Mouse (Mus musculus) frontal cortex, adult (tissue): ENCODE results near the gene Nck2.

Source experiments
- ATAC-seq: cut with Nextera tagmentation; 2 replicates; pipeline ENCODE4 v1.9.2; 2017; ENCODE audit warnings: mild to moderate bottlenecking, moderate library complexity, mixed read lengths; ENCODE audit not compliant: low TSS enrichment

Gene Nck2

GRCm38 (mm10) chr1:43534060-43534760, 89.8 kb downstream of the Nck2 start:
- ATAC-seq = no peak

- peak; percentile 58 for ATAC-seq
Measured at GRCm38 (mm10) chr1:43535519-43536000, 91.2 kb downstream of the Nck2 start.

- ATAC-seq = no peak
Measured at GRCm38 (mm10) chr1:43536266-43536665, 91.9 kb downstream of the Nck2 start.

- no peak for ATAC-seq
Measured at GRCm38 (mm10) chr1:43537021-43537420, 92.6 kb downstream of the Nck2 start.

GRCm38 (mm10) chr1:43537496-43537895, 93.1 kb downstream of the Nck2 start:
- no peak for ATAC-seq

GRCm38 (mm10) chr1:43538716-43539115, 94.3 kb downstream of the Nck2 start:
- no peak for ATAC-seq

GRCm38 (mm10) chr1:43539689-43540380, 95.5 kb downstream of the Nck2 start:
- no peak for ATAC-seq

- ATAC-seq = no peak
Measured at GRCm38 (mm10) chr1:43542339-43542738, 98.0 kb downstream of the Nck2 start.

- no peak for ATAC-seq
Measured at GRCm38 (mm10) chr1:43547644-43548043, 103.3 kb downstream of the Nck2 start.

- no peak for ATAC-seq
Measured at GRCm38 (mm10) chr1:43548749-43549148, 104.4 kb downstream of the Nck2 start.

GRCm38 (mm10) chr1:43550525-43550924, 106.1 kb downstream of the Nck2 start:
- ATAC-seq = no peak

- 0 out of 2 replicates have a peak, but pooled peaks have one; percentile 9 for ATAC-seq
Measured at GRCm38 (mm10) chr1:43553989-43554679, 109.8 kb downstream of the Nck2 start.

GRCm38 (mm10) chr1:43555222-43555974, 111.0 kb downstream of the Nck2 start:
- ATAC-seq = peak; percentile 21; the same call in 1 of the 2 replicates

GRCm38 (mm10) chr1:43558329-43558728, 114.0 kb downstream of the Nck2 start:
- no peak for ATAC-seq

GRCm38 (mm10) chr1:43559043-43559692, 114.8 kb downstream of the Nck2 start:
- ATAC-seq = no peak

- ATAC-seq = no peak
Measured at GRCm38 (mm10) chr1:43561085-43561484, 116.7 kb downstream of the Nck2 start.

GRCm38 (mm10) chr1:43562002-43562666, 117.8 kb downstream of the Nck2 start:
- peak; percentile 83 for ATAC-seq

- ATAC-seq = no peak
Measured at GRCm38 (mm10) chr1:43565260-43565659, 120.9 kb downstream of the Nck2 start.

- ATAC-seq = 0 out of 2 replicates have a peak, but pooled peaks have one; percentile 8
Measured at GRCm38 (mm10) chr1:43566677-43567377, 122.4 kb downstream of the Nck2 start.

- ATAC-seq = no peak
Measured at GRCm38 (mm10) chr1:43568824-43569223, 124.4 kb downstream of the Nck2 start.
